Mouse (Mus musculus) bone marrow, adult 2 months (tissue): ENCODE measurements around the gene 1700001O22Rik.

Experiments
- CTCF ChIP-seq: fragments of 200-500 bp; IDR thresholded peaks from 2 replicates; pipeline ENCODE4 v1.5.1; 2011; ENCODE audit warnings: low read length, control low read depth; ENCODE audit not compliant: control insufficient read depth, insufficient read depth
- POLR2A ChIP-seq: fragments of 200-500 bp; IDR thresholded peaks from 2 replicates; pipeline ENCODE4 v1.6.1; 2011; ENCODE audit warnings: low read depth, mild to moderate bottlenecking, control low read depth, low read length, borderline replicate concordance; ENCODE audit not compliant: control insufficient read depth

DNA sequence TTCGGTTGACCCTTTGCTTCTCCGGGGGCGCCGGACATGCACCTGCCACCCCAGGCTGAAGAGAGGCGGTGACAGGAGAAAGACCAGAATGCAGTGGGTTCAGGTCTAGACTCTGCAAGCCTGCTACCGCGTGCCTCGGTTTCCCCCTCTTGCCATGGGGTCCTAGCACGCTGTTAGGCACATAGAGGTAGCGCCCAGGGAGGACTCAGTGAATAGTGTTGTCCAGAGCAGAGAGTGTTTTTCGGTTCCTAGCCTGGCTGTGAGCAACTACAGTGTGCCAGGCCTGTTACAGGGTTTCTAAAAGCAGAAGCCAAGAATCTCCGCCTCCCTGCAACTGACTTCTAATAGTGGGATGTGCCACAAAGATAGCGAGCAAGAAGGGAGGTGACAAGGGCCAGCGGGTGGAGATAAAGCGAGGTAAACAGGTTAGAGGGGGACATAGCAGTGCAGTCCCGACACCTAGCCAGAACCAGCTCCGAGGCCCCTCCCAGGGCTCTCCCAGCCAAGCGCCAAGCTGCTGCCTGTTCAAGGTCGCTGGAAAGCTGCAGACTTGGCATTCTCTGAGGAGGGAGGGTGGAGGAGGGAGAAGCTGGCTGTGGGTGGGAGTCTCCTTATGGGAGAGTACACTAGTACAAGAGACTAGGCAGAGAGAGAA is 31.5 kb downstream of the 1700001O22Rik start:
- no peak for TF ChIP-seq CTCF
- TF ChIP-seq POLR2A, result peak; percentile 60
